Mouse (Mus musculus) midbrain, embryonic 14.5 days (tissue): ENCODE measurements at regions not wholly inside any gene's neighbourhood (a gene's known extent, or its start where the extent isn't known, plus 50 kb on each side); places are given as distances from the start of the nearest gene placed in this dataset.

ENCODE experiments used
- ATAC-seq: fragments of 200-750 bp; cut with Nextera tagmentation; 2 replicates; pipeline ENCODE4 v1.8.0; 2017; ENCODE audit warnings: moderate number of reproducible peaks, moderate library complexity; ENCODE audit not compliant: low FRiP score, low TSS enrichment
- DNase-seq: peaks from one replicate; pipeline ENCODE4 v3.0.0-alpha.2; 2015
- H3K27ac ChIP-seq: fragments of 300-500 bp; sonication (generic); replicated peaks from 2 replicates; pipeline ENCODE4 v1.5.1; 2014; ENCODE audit warnings: mild to moderate bottlenecking, low read depth, low read length, moderate library complexity
- H3K27me3 ChIP-seq: fragments of 300-500 bp; sonication (generic); 2 replicates; pipeline ENCODE4 v1.6.1; 2014; ENCODE audit warnings: low read length, control low read depth, mixed read lengths; ENCODE audit not compliant: control insufficient read depth, insufficient read depth
- H3K36me3 ChIP-seq: fragments of 300-500 bp; sonication (generic); 2 replicates; pipeline ENCODE4 v1.6.1; 2014; ENCODE audit warnings: low read length, control low read depth; ENCODE audit not compliant: control insufficient read depth, insufficient read depth
- H3K4me1 ChIP-seq: fragments of 300-500 bp; sonication (generic); 2 replicates; pipeline ENCODE4 v1.6.1; 2014; ENCODE audit warnings: mild to moderate bottlenecking, antibody characterized with exemption, low read length, control low read depth; ENCODE audit not compliant: control insufficient read depth, insufficient read depth
- H3K4me2 ChIP-seq: fragments of 300-500 bp; sonication (generic); 2 replicates; pipeline ENCODE4 v1.6.1; 2014; ENCODE audit warnings: mild to moderate bottlenecking, low read length, moderate library complexity
- H3K4me3 ChIP-seq: fragments of 300-500 bp; sonication (generic); replicated peaks from 2 replicates; pipeline ENCODE4 v1.5.1; 2014; ENCODE audit warnings: low read depth, low read length
- H3K9ac ChIP-seq: fragments of 300-500 bp; sonication (generic); replicated peaks from 2 replicates; pipeline ENCODE4 v1.6.1; 2014; ENCODE audit warnings: mild to moderate bottlenecking, low read length, moderate library complexity
- H3K9me3 ChIP-seq: fragments of 300-500 bp; sonication (generic); 2 replicates; pipeline ENCODE4 v1.6.1; 2016; ENCODE audit warnings: low read length, control low read depth, mixed read lengths; ENCODE audit not compliant: control insufficient read depth
- WGBS: fragments of 180-500 bp; shearing (Covaris S2); extraction: QIAGEN DNeasy Blood & Tissue Kit; methylation state at CpG from one replicate; pipeline ENCODE4 v1.1.7; 2014; 5-methylcytosine and 5-hydroxymethylcytosine counted together

DNA sequence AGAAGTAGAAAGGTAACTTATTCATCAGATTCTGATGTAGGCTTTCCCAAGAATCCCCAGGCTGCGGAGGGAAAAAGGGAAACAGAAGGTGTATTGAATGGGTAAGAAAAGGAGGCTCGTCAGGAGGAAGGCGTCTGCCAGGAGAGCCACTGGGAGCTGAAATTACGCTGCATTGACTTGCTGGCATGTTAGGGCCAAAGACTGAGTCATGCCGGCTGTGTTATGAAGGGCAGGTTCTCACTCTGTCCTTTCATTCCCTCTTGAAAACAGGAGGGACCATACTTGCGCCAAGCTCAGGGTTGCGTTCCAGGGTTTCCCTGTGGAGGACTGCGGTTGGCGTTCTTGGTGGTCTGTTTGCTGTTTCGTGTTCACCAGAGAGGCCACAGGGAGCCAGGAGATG, 128.3 kb upstream of the Krr1 start:
- Histone ChIP-seq H3K4me3 (no peak overlapping the region), H3K36me3 (no peaks in the 10 kb centered on the region), H3K9me3 (no peaks in the 10 kb centered on the region), H3K27me3 (no peaks in the 10 kb centered on the region), H3K27ac (no peak overlapping the region), H3K9ac (no peak overlapping the region), H3K4me2 (no peak overlapping the region), H3K4me1 (0 out of 2 replicates have a peak, but pooled peaks cover 13% of the 10 kb centered on the region)
- 93% methylated on average over 10 of the region's 10 CpGs for WGBS
- no peak for ATAC-seq
- DNase-seq: no peak

DNA sequence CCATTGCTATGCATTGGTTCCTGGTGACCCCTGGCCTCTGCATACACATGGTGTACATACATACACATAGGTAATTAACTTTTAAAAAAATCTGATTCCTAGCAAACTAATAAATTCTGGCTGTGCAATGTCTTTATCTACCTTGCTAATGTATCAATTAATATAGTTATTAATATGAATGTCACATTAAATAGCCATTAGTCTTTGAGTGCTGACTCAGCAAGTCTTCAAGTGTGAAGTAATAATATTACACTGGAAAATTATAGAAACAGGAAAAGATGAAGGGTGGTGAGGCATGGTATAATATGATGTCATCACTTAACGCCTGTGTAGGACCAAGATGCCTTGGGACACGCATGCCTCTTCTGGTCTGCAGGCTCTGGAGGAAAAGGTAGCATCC, 126.5 kb upstream of the Krr1 start:
- ATAC-seq: no peak
- H3K27ac ChIP-seq: no peak overlapping the region
- no peaks in the 10 kb centered on the region for H3K9me3 ChIP-seq
- no peak for DNase-seq
- H3K4me3 ChIP-seq: no peak overlapping the region
- no peaks in the 10 kb centered on the region for H3K36me3 ChIP-seq
- H3K27me3 ChIP-seq: no peaks in the 10 kb centered on the region
- 96% methylated on average over 2 of the region's 2 CpGs for WGBS
- H3K4me1 ChIP-seq: 0 out of 2 replicates have a peak, but pooled peaks cover 13% of the 10 kb centered on the region
- H3K9ac ChIP-seq: no peak overlapping the region
- no peak overlapping the region for H3K4me2 ChIP-seq

DNA sequence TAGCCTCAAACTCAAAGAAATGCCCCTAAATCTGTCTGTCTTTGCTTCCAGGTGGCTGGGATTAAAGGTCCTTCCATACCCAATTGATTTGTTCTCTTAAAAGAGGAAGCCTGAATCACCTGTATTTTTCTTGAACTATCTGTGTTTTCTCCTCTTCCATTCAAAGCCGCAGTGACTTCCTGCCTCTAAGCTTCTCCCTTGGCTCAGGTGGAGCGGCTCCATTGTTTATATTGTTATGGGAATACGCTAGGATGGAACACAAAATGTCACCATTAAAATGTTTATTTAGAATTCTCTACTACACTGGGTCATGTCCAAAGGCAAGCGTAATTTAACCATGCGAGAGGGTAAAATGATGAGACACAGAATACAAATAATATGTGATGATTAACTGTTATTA, 118.2 kb upstream of the Krr1 start:
- 89% methylated on average over 5 of the region's 5 CpGs for WGBS
- Histone ChIP-seq H3K27ac (no peak overlapping the region), H3K4me3 (no peak overlapping the region), H3K36me3 (no peaks in the 10 kb centered on the region), H3K9me3 (no peaks in the 10 kb centered on the region), H3K27me3 (no peaks in the 10 kb centered on the region), H3K4me2 (no peak overlapping the region), H3K4me1 (no peaks in the 10 kb centered on the region), H3K9ac (no peak overlapping the region)
- DNase-seq (no peak), ATAC-seq (no peak)

DNA sequence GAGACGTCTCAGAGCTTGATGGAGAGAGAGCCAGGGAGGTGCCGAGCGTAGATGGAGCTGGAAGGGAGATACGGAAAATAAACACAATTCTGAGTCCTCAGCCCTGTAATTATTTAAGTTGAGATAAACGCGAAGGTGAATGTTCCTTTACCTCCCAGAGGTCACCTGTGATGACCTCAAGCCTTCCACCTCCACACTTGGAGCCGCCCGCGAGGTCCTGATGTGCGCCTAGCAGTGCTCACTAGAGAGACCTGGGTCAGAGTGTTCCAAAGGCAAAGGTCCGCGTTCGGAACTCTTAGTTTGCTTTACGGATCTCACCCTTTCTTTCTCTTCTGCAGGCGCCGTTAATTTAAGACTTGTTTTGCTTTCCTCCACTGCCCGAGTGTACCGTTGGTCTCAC, 117.0 kb upstream of the Krr1 start:
- ATAC-seq (no peak), DNase-seq (no peak)
- Histone ChIP-seq H3K27ac (no peak overlapping the region), H3K4me1 (no peaks in the 10 kb centered on the region), H3K27me3 (no peaks in the 10 kb centered on the region), H3K4me3 (no peak overlapping the region), H3K9ac (no peak overlapping the region), H3K9me3 (no peaks in the 10 kb centered on the region), H3K36me3 (no peaks in the 10 kb centered on the region), H3K4me2 (no peak overlapping the region)
- 95% methylated on average over 18 of the region's 18 CpGs for WGBS

DNA sequence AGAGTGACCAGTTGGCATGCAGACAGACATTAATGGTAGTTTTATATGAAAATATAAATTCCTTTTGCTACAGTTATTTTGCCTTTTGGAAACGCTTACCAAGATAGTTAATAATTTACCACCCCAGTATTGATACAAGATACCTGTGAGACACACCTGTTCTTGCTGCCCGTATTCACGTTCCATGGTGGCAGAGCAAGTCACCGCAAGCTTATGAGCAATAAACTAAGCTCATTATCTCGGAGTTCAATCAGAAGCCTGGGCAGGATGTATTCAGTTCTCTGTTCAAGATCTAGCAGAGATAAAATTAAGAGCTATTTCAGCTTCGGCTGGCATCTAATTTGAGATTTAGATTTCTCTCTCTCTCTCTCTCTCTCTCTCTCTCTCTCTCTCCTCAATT, 114.1 kb upstream of the Krr1 start:
- 92% methylated on average over 6 of the region's 6 CpGs for WGBS
- Histone ChIP-seq H3K27ac (no peak overlapping the region), H3K36me3 (no peaks in the 10 kb centered on the region), H3K27me3 (no peaks in the 10 kb centered on the region), H3K9ac (no peak overlapping the region), H3K4me3 (no peak overlapping the region), H3K4me2 (no peak overlapping the region), H3K9me3 (no peaks in the 10 kb centered on the region), H3K4me1 (no peaks in the 10 kb centered on the region)
- DNase-seq: no peak
- no peak for ATAC-seq

DNA sequence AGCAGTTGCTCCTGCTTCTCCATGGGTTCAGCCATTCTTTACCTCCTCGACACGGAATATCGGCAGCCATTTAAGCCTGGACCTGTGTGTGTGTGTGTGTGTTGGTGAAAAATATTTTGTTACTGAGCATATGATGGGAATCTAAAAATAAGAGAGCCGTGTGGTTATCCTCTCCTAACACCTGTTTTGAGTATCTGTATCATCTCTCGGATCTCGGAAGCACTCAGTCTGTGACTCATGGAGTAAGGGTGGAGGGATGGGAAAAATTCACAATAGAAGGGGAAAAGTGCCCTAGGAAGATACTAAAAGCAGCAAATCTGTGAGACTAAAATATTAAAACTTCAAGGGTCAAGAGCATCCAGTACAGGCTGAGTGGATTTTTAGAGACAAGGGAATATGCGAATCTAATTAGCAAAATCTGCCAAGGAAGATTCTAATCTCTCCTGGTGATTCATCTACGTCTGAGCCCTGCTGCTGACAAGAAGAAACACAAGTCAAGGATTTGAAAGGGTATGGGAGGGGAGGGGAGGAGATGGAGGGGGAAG, 107.1 kb upstream of the Krr1 start:
- Histone ChIP-seq H3K9me3 (no peaks in the 10 kb centered on the region), H3K27me3 (no peaks in the 10 kb centered on the region), H3K9ac (no peak overlapping the region), H3K4me2 (no peak overlapping the region), H3K27ac (no peak overlapping the region), H3K36me3 (no peaks in the 10 kb centered on the region), H3K4me1 (peaks cover 8% of the 10 kb centered on the region; the same call in 1 of the 2 replicates), H3K4me3 (no peak overlapping the region)
- ATAC-seq: no peak
- 81% methylated on average over 8 of the region's 8 CpGs for WGBS
- DNase-seq: no peak

DNA sequence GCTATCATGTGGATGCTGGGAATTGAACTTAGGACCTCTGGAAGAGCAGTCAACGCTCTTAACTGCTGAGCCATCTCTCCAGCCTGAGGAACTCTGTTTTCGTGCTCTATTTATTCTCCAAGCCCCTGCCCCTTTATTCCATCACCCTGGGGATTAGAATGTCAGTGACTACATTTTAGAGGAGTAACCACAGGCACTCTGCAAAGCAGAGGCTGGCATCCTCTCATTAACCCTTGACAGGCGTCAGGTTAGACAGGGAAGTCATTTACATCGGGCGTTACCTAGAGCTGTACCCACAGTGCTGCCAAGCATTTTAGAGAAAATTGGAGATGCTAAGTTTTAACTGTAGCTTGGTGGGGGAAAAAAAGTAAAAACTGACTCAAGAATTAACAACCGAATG, 105.4 kb upstream of the Krr1 start:
- no peaks in the 10 kb centered on the region for H3K9me3 ChIP-seq
- 5% methylated on average over 6 of the region's 6 CpGs for WGBS
- H3K4me3 ChIP-seq: no peak overlapping the region
- peak overlapping the region; percentile 28; the same call in 1 of the 2 replicates for H3K27ac ChIP-seq
- H3K36me3 ChIP-seq: no peaks in the 10 kb centered on the region
- no peak overlapping the region for H3K9ac ChIP-seq
- no peaks in the 10 kb centered on the region for H3K27me3 ChIP-seq
- DNase-seq (peak; percentile 60), ATAC-seq (peak; percentile 48; the same call in 1 of the 2 replicates)
- peaks cover 8% of the 10 kb centered on the region; the same call in 1 of the 2 replicates for H3K4me1 ChIP-seq
- peak overlapping the region; percentile 13 for H3K4me2 ChIP-seq

DNA sequence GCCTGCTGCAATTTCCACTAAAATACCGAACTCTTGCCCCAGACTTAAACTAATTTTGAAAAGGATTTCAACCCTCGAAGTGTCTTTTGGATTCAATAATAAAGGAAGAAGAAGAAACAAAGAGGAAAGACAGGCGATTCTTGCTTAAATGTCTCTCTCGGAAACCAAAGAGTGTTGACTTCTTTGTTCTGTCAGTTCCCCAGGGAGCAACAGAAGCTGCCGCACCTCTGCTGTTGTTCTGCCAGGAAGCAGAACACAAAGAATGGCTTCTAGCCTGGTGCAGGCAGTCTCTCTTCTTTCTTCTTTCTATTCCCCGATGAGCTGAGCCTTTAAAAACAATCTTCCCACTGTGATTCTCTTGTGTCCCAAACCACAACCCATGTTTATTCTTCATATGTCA, 104.9 kb upstream of the Krr1 start:
- Histone ChIP-seq H3K4me2 (peak overlapping the region; percentile 13), H3K36me3 (no peaks in the 10 kb centered on the region)
- WGBS: 2% methylated on average over 6 of the region's 6 CpGs

DNA sequence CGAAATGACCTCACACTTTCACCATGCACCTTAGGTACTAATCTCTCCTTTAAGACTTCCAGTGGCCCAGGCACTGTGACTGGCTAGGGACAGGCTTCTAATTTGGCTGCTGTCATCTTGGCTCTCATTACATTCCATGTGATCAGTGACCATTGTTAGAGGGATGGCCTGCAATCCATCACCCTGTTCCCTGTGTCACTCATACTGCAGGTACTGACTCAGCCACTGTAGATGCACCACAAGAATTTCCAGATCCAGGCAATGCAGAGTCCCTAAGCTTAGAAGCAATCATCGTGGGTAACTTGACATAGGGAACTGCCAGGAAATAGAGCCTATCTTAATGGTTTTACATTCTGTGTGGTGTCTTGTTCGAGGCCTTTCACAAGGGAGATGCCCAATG, 92.1 kb upstream of the Krr1 start:
- no peak overlapping the region for H3K9ac ChIP-seq
- no peak overlapping the region for H3K4me2 ChIP-seq
- no peaks in the 10 kb centered on the region for H3K36me3 ChIP-seq
- no peak for DNase-seq
- no peak overlapping the region for H3K27ac ChIP-seq
- H3K4me3 ChIP-seq: no peak overlapping the region
- H3K4me1 ChIP-seq: peaks cover 12% of the 10 kb centered on the region
- no peaks in the 10 kb centered on the region for H3K27me3 ChIP-seq
- no peak for ATAC-seq
- H3K9me3 ChIP-seq: no peaks in the 10 kb centered on the region
- WGBS: 44% methylated on average over 3 of the region's 3 CpGs

More for the DNA sequence above, 104.9 kb upstream of the Krr1 start:
- H3K27me3 ChIP-seq: no peaks in the 10 kb centered on the region
- H3K27ac ChIP-seq: peak overlapping the region; percentile 1; the same call in 1 of the 2 replicates
- DNase-seq (peak; percentile 79), ATAC-seq (no peak)
- no peak overlapping the region for H3K4me3 ChIP-seq
- H3K4me1 ChIP-seq: peaks cover 8% of the 10 kb centered on the region; the same call in 1 of the 2 replicates
- H3K9me3 ChIP-seq: no peaks in the 10 kb centered on the region
- H3K9ac ChIP-seq: no peak overlapping the region
